Mouse (Mus musculus): ENCODE measurements at regions not wholly inside any gene's neighbourhood (a gene's known extent, or its start where the extent isn't known, plus 50 kb on each side); places are given as distances from the start of the nearest gene placed in this dataset.

DNA sequence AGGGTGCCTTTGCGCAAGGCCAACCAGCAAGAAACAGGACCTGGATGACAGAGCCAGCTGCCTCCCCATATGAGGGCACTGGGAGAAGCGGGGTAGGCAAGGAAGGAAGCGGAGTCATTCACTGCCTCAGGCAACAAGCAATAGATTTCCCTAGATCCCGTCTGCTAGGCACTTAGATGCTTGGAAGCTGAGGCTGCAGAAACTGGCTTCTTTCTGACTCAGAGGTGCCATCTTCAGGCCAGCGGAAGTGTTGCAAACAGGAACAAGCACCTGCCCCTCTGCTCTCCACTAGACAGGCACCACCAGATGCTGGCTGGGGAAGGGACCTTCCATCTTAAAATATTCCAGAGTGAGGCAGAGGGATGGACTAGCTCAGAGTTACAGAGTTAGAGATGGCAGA, 188.0 kb downstream of the 4933412E24Rik start:
- WGBS, result 20% methylated on average over 5 of the region's 5 CpGs
- Histone ChIP-seq H3K4me3 (ENCODE audit: low read depth, low read length) (no peak overlapping the region), H3K4me2 (replicated peaks; ENCODE audit: low read depth) (peak overlapping the region; percentile 35), H3K9ac (ENCODE audit: low read depth, low read length) (peak overlapping the region; percentile 34; the same call in 1 of the 2 replicates), H3K27me3 (replicated peaks; ENCODE audit: control insufficient read depth, insufficient read depth, low read length) (no peaks in the 10 kb centered on the region), H3K27ac (ENCODE audit: low read depth, low read length) (no peak overlapping the region), H3K36me3 (ENCODE audit: control insufficient read depth, insufficient read depth) (no peaks in the 10 kb centered on the region), H3K4me1 (replicated peaks; ENCODE audit: control insufficient read depth, insufficient read depth, low read length) (0 out of 2 replicates have a peak, but pooled peaks cover 7% of the 10 kb centered on the region), H3K9me3 (ENCODE audit: control insufficient read depth) (no peaks in the 10 kb centered on the region)
- TF ChIP-seq CTCF (IDR thresholded peaks at IDR 0.05; ENCODE audit: low read depth), result peak; percentile 94
- ATAC-seq, result no peak

DNA sequence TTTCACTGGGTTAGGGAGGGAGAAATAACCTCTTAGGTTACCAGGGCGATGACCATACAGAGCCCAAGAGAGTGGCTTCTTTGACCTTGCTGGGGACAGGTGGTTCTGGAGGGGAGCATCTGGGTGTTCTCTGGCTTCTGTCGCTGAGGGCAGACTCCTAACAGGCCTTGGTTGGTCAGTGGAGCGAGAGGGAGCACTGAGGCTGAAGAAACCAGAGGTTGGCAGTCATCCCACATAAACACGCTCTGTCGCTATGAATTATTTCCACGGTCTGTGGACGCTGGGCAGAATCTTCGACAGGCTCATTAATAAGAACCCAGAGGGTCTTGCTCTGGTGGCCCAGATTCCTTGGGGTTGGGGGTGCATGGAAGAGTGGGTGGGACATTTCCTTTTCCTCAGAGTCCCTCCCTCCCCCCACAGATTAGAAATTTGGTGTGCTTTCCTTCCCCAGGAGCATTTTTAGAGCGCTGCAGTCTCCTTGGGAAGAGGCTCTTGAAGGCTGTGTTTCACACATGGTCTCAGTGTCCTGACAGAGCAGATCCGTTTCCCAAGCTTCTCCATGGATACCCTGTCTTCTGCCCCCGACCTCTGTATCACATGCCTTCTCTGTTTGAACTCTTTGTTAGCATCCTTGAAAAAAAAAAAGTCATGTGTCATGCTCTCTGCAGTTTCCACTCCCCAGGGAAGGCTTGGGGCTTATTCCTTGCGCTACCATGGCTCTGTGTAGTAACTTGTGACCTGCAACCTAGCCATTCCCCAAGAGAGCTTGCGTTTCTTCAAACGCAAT, 190.1 kb downstream of the 4933412E24Rik start:
- H3K9ac ChIP-seq (ENCODE audit: low read depth, low read length), result no peak overlapping the region
- H3K9me3 ChIP-seq (ENCODE audit: control insufficient read depth), result no peaks in the 10 kb centered on the region
- H3K4me3 ChIP-seq (ENCODE audit: low read depth, low read length), result no peak overlapping the region
- H3K4me1 ChIP-seq (replicated peaks; ENCODE audit: control insufficient read depth, insufficient read depth, low read length), result 0 out of 2 replicates have a peak, but pooled peaks cover 15% of the 10 kb centered on the region
- TF ChIP-seq CTCF (IDR thresholded peaks at IDR 0.05; ENCODE audit: low read depth), result no peak
- H3K36me3 ChIP-seq (ENCODE audit: control insufficient read depth, insufficient read depth), result no peaks in the 10 kb centered on the region
- H3K27ac ChIP-seq (ENCODE audit: low read depth, low read length), result no peak overlapping the region
- H3K4me2 ChIP-seq (replicated peaks; ENCODE audit: low read depth), result no peak overlapping the region
- ATAC-seq, result no peak
- H3K27me3 ChIP-seq (replicated peaks; ENCODE audit: control insufficient read depth, insufficient read depth, low read length), result no peaks in the 10 kb centered on the region
- WGBS, result 68% methylated on average over 14 of the region's 14 CpGs

DNA sequence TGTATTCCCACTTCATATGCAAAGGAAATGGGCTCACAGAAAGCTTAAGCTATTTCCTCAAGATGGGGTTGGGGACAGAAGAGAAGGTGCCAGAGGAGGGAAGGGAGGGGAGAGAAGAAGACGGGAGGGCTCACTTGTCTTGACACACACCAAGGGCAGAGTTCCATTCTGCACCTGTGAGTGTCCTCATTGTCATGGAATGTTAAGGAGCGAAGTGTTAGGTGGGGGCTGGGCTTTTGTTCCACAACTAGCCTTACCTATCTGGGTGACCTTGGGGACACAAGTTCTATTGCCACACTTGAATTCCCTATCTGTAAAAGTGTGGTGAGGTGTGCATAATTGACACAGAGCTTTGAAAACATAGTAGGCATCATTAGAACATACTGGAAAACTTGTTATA, 192.5 kb downstream of the 4933412E24Rik start:
- no peak overlapping the region for H3K9ac ChIP-seq (ENCODE audit: low read depth, low read length)
- H3K27me3 ChIP-seq (replicated peaks; ENCODE audit: control insufficient read depth, insufficient read depth, low read length), result no peaks in the 10 kb centered on the region
- TF ChIP-seq CTCF (IDR thresholded peaks at IDR 0.05; ENCODE audit: low read depth), result no peak
- no peak overlapping the region for H3K4me3 ChIP-seq (ENCODE audit: low read depth, low read length)
- H3K4me1 ChIP-seq (replicated peaks; ENCODE audit: control insufficient read depth, insufficient read depth, low read length), result 0 out of 2 replicates have a peak, but pooled peaks cover 15% of the 10 kb centered on the region
- peak; percentile 87 for ATAC-seq
- H3K36me3 ChIP-seq (ENCODE audit: control insufficient read depth, insufficient read depth), result no peaks in the 10 kb centered on the region
- no peaks in the 10 kb centered on the region for H3K9me3 ChIP-seq (ENCODE audit: control insufficient read depth)
- H3K4me2 ChIP-seq (replicated peaks; ENCODE audit: low read depth), result no peak overlapping the region
- peak overlapping the region; percentile 67 for H3K27ac ChIP-seq (ENCODE audit: low read depth, low read length)
- WGBS, result 39% methylated on average over 2 of the region's 2 CpGs

DNA sequence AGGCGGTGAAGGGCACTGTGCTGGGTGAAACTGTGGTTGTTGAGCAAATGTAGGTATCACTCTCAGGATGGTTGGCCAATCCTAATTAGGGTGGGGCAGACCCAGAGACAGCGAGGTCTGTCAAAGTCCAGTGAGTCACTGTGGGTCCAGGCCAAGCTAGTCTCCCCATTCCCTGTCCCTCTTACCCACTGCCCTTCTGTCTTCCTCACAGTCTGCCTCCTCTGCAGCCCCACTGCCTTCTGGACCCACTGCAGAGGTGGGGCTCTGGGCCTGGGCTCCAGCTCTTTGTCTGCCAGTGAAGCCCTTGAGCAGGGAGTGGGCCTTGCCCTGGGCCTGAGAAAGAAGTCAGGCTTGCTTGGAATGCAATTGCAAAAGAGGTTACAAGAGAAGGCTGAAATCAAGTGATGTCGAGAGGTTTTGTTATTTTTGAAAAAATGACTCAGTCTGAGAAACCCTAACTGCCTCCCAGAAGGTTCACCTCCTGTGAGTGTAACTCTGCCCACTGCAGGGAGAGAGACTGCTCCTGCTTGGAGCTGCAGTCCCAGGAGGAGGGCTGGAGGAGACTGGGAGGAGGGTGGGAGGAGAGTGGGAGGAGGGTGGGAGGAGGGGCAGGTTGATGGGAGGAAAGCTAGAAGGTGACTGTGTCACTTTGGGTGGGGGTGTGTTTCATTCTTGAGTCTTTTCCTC, 193.3 kb downstream of the 4933412E24Rik start:
- Histone ChIP-seq H3K4me3 (ENCODE audit: low read depth, low read length) (no peak overlapping the region), H3K27me3 (replicated peaks; ENCODE audit: control insufficient read depth, insufficient read depth, low read length) (no peaks in the 10 kb centered on the region), H3K9ac (ENCODE audit: low read depth, low read length) (peak overlapping the region; percentile 12; the same call in 1 of the 2 replicates), H3K4me2 (replicated peaks; ENCODE audit: low read depth) (no peak overlapping the region), H3K27ac (ENCODE audit: low read depth, low read length) (peak overlapping the region; percentile 67), H3K4me1 (replicated peaks; ENCODE audit: control insufficient read depth, insufficient read depth, low read length) (0 out of 2 replicates have a peak, but pooled peaks cover 12% of the 10 kb centered on the region), H3K9me3 (ENCODE audit: control insufficient read depth) (no peaks in the 10 kb centered on the region), H3K36me3 (ENCODE audit: control insufficient read depth, insufficient read depth) (no peaks in the 10 kb centered on the region)
- no peak for TF ChIP-seq CTCF (IDR thresholded peaks at IDR 0.05; ENCODE audit: low read depth)
- peak; percentile 78 for ATAC-seq
- 35% methylated on average over 3 of the region's 3 CpGs for WGBS

DNA sequence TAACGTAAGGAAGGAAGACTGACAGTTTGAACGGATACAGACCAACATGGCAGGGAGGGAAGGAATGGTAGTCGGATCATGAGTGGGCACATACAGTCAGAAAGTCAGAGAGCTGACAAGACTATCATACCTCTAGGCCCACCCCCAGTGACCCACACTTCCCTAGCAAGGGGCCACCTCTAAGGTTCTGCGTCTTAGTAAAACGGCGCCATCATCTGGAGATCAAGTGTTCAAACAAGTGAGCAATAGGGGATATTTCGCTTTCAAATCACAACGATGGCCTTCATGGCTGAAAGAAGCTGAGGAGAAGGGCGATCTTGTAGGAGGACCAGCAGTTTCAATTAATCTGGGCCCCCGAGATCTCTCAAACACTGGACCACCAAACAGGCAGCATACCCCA, 196.1 kb downstream of the 4933412E24Rik start:
- Histone ChIP-seq H3K4me2 (replicated peaks; ENCODE audit: low read depth) (no peak overlapping the region), H3K9ac (ENCODE audit: low read depth, low read length) (no peak overlapping the region), H3K4me3 (ENCODE audit: low read depth, low read length) (no peak overlapping the region), H3K9me3 (ENCODE audit: control insufficient read depth) (no peaks in the 10 kb centered on the region), H3K36me3 (ENCODE audit: control insufficient read depth, insufficient read depth) (no peaks in the 10 kb centered on the region), H3K27me3 (replicated peaks; ENCODE audit: control insufficient read depth, insufficient read depth, low read length) (no peaks in the 10 kb centered on the region), H3K27ac (ENCODE audit: low read depth, low read length) (no peak overlapping the region), H3K4me1 (replicated peaks; ENCODE audit: control insufficient read depth, insufficient read depth, low read length) (0 out of 2 replicates have a peak, but pooled peaks cover 10% of the 10 kb centered on the region)
- TF ChIP-seq CTCF (IDR thresholded peaks at IDR 0.05; ENCODE audit: low read depth), result peak; percentile 42; the same call in 1 of the 2 replicates
- 77% methylated on average over 10 of the region's 10 CpGs for WGBS
- no peak for ATAC-seq

DNA sequence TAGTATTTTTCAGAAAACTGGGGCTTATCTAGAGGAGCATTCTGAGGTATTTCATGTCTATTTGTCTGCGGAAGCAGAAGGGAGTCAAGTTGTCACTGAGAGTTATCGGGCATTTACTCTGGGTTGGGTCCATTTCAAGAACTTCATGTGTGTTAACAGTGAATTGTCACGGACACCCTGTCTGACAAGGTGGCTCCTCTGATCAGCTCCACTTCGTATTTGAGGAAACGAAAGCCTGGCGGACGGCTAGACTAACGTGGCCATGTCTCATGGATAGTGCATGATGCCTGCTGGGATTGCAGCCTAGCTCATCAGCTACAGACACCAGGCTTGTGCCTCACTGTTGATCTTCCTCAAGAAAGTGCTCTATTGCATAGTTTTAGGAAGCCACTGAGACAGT, 200.4 kb downstream of the 4933412E24Rik start:
- 88% methylated on average over 8 of the region's 8 CpGs for WGBS
- TF ChIP-seq CTCF (IDR thresholded peaks at IDR 0.05; ENCODE audit: low read depth), result no peak
- H3K36me3 ChIP-seq (ENCODE audit: control insufficient read depth, insufficient read depth), result no peaks in the 10 kb centered on the region
- no peak overlapping the region for H3K9ac ChIP-seq (ENCODE audit: low read depth, low read length)
- H3K9me3 ChIP-seq (ENCODE audit: control insufficient read depth), result no peaks in the 10 kb centered on the region
- H3K27me3 ChIP-seq (replicated peaks; ENCODE audit: control insufficient read depth, insufficient read depth, low read length), result no peaks in the 10 kb centered on the region
- no peak overlapping the region for H3K4me3 ChIP-seq (ENCODE audit: low read depth, low read length)
- H3K4me1 ChIP-seq (replicated peaks; ENCODE audit: control insufficient read depth, insufficient read depth, low read length), result no peaks in the 10 kb centered on the region
- H3K4me2 ChIP-seq (replicated peaks; ENCODE audit: low read depth), result no peak overlapping the region
- no peak for ATAC-seq
- no peak overlapping the region for H3K27ac ChIP-seq (ENCODE audit: low read depth, low read length)
